Mouse (Mus musculus) small intestine, adult 2 months (tissue): ENCODE measurements around the gene Cmtm2b. TPM values are rescaled to one million over a fixed set of nuclear protein-coding genes. Genes with fewer than 3 reads are reported as not detected.

Source experiments
- H3K27ac ChIP-seq: fragments of 200-500 bp; 2 replicates; pipeline ENCODE4 v1.5.1; 2012; ENCODE audit warnings: low read depth, low read length, control low read depth, inconsistent platforms; ENCODE audit not compliant: insufficient read depth
- H3K27me3 ChIP-seq: fragments of 200-500 bp; 2 replicates; pipeline ENCODE4 v1.6.1; 2012; ENCODE audit warnings: mild to moderate bottlenecking, moderate library complexity, low read length, inconsistent platforms; ENCODE audit not compliant: control insufficient read depth, insufficient read depth
- H3K36me3 ChIP-seq: fragments of 200-500 bp; 2 replicates; pipeline ENCODE4 v1.6.1; 2012; ENCODE audit warnings: mild to moderate bottlenecking, low read length, control low read depth, inconsistent platforms; ENCODE audit not compliant: control insufficient read depth, insufficient read depth
- H3K4me1 ChIP-seq: fragments of 200-500 bp; 2 replicates; pipeline ENCODE4 v1.6.1; 2012; ENCODE audit warnings: low read length, inconsistent platforms, mixed read lengths; ENCODE audit not compliant: control insufficient read depth, insufficient read depth, insufficient read length
- H3K4me3 ChIP-seq: fragments of 200-500 bp; 2 replicates; pipeline ENCODE4 v1.5.1; 2012; ENCODE audit warnings: low read depth, mild to moderate bottlenecking, control low read depth, inconsistent platforms, low read length, moderate library complexity
- CTCF ChIP-seq: fragments of 200-500 bp; IDR thresholded peaks from 2 replicates; pipeline ENCODE4 v1.5.1; 2012; ENCODE audit warnings: low read depth, mild to moderate bottlenecking, control low read depth, inconsistent platforms, low read length, moderate library complexity, mixed read lengths; ENCODE audit not compliant: insufficient replicate concordance, insufficient read length; ENCODE audit errors: extremely low read depth
- POLR2A ChIP-seq: fragments of 200-500 bp; IDR thresholded peaks from 2 replicates; pipeline ENCODE4 v1.6.1; 2012; ENCODE audit warnings: low read depth, mild to moderate bottlenecking, control low read depth, inconsistent platforms, low read length, moderate library complexity
- WGBS: fragments of 180-500 bp; shearing (Covaris S2); methylation state at CpG from one replicate; pipeline ENCODE4 v1.1.7; 2018; 5-methylcytosine and 5-hydroxymethylcytosine counted together
- polyA plus RNA-seq: library from polyadenylated mRNA; depleted of rRNA; stranded (reverse); fragments of >200 nt; gene quantifications from 2 replicates; pipeline ENCODE4 v1.2.3, GENCODE M21; 2012

Gene Cmtm2b
- polyA plus RNA-seq, 1 experiment = not detected

DNA sequence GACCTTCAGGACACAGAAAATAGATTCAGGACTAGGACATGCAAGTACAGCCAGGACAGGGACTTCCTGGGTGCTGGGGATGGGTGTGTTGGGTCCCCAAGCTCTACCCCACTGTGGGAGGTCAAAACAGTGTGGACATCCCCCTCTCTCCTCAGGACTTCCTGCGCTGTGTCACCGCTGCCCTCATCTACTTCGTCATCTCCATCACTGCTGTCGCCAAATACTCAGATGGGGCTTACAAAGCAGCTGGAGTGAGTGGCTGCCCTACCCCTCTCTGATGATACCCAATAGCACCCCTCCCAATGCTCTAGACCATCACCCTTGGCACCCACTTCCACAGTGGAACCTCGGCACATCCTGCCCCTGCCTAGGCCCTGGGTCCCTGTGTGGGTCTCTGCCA lies 22.6 kb downstream of the Cmtm2b start:
- TF ChIP-seq CTCF = no peak
- TF ChIP-seq POLR2A = no peak
- Histone ChIP-seq H3K27ac (no peak overlapping the region), H3K27me3 (no peaks in the 10 kb centered on the region; the same call in 1 of the 2 replicates), H3K36me3 (peaks cover 6% of the 10 kb centered on the region; the same call in 1 of the 2 replicates), H3K4me3 (no peak overlapping the region), H3K4me1 (peaks cover 4% of the 10 kb centered on the region; the same call in 1 of the 2 replicates)
- 91% methylated on average over 5 of the region's 5 CpGs for WGBS

DNA sequence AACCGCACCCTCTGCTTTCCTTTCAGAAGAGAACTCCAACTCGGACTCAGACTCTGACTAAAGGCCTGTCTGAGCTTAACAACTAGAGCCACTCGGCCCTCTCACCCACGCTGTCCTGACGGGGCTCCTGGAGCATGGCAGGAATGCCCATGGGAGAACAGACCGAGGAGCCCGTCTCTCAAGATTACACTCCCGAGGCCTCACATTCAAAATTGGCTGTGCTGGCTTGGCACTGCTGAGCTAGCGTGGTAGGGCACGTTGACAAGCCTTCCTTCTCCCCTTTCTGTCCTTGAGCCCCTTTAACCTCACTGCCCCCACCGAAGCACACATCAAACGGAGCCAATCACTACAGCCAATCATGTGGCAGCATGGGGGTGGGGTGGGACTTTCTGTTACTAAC lies 24.7 kb downstream of the Cmtm2b start:
- WGBS = 74% methylated on average over 12 of the region's 12 CpGs
- no peaks in the 10 kb centered on the region; the same call in 1 of the 2 replicates for H3K4me1 ChIP-seq
- no peak overlapping the region for H3K4me3 ChIP-seq
- peaks cover 6% of the 10 kb centered on the region; the same call in 1 of the 2 replicates for H3K36me3 ChIP-seq
- no peak overlapping the region for H3K27ac ChIP-seq
- no peaks in the 10 kb centered on the region for H3K27me3 ChIP-seq
- TF ChIP-seq CTCF (no peak), POLR2A (no peak)

- Histone ChIP-seq H3K27me3 (no peaks in the 10 kb centered on the region), H3K27ac (no peak overlapping the region), H3K36me3 (peaks cover 6% of the 10 kb centered on the region; the same call in 1 of the 2 replicates), H3K4me3 (no peak overlapping the region), H3K4me1 (no peaks in the 10 kb centered on the region; the same call in 1 of the 2 replicates)
- WGBS = 76% methylated on average over 5 of the region's 5 CpGs
- TF ChIP-seq POLR2A (no peak), CTCF (no peak)
These were observed 26.9 kb downstream of the Cmtm2b start for GRCm38 (mm10) chr8:104348971-104349370.

- no peak for TF ChIP-seq POLR2A
- TF ChIP-seq CTCF = no peak
- H3K4me1 ChIP-seq = no peaks in the 10 kb centered on the region; the same call in 1 of the 2 replicates
- 53% methylated on average over 13 of the region's 13 CpGs for WGBS
These were observed 28.0 kb downstream of the Cmtm2b start for GRCm38 (mm10) chr8:104350047-104350446.

GRCm38 (mm10) chr8:104353186-104353585 lies 31.2 kb downstream of the Cmtm2b start:
- no peaks in the 10 kb centered on the region; the same call in 1 of the 2 replicates for H3K4me1 ChIP-seq
- peaks cover 21% of the 10 kb centered on the region for H3K36me3 ChIP-seq
- no peak overlapping the region for H3K4me3 ChIP-seq
- WGBS = 72% methylated on average over 5 of the region's 5 CpGs
- no peaks in the 10 kb centered on the region for H3K27me3 ChIP-seq
- TF ChIP-seq CTCF (no peak), POLR2A (no peak)
- H3K27ac ChIP-seq = no peak overlapping the region

More at GRCm38 (mm10) chr8:104350047-104350446, 28.0 kb downstream of the Cmtm2b start:
- H3K36me3 ChIP-seq = peaks cover 16% of the 10 kb centered on the region
- no peak overlapping the region for H3K4me3 ChIP-seq
- no peaks in the 10 kb centered on the region for H3K27me3 ChIP-seq
- H3K27ac ChIP-seq = no peak overlapping the region

GRCm38 (mm10) chr8:104354504-104354903 lies 32.5 kb downstream of the Cmtm2b start:
- TF ChIP-seq CTCF (no peak), POLR2A (no peak)
- 86% methylated on average over 10 of the region's 10 CpGs for WGBS
- Histone ChIP-seq H3K36me3 (peaks cover 19% of the 10 kb centered on the region), H3K4me1 (no peaks in the 10 kb centered on the region; the same call in 1 of the 2 replicates), H3K27ac (no peak overlapping the region), H3K4me3 (no peak overlapping the region), H3K27me3 (no peaks in the 10 kb centered on the region)

DNA sequence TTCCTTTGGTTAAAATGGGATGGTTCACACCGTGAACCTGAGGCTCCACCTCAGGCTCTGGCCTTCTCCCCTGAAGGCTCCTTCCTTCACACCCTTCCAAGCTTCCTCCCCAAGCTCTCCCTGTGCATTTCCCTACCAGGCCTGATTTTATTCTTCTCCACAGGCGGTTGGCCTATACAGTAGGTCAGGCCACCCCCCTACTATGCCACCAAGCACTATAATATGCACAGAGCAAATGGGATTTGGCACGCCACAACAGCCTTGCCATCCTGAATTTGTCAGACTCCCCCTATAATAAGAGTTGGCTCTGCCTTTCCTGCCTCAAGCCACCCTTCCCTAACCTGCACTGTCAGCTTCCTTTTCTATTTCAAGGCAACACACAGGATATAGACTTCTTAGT lies 36.6 kb downstream of the Cmtm2b start:
- TF ChIP-seq CTCF = no peak
- TF ChIP-seq POLR2A = no peak
- Histone ChIP-seq H3K4me3 (no peak overlapping the region), H3K4me1 (no peaks in the 10 kb centered on the region), H3K27me3 (no peaks in the 10 kb centered on the region), H3K36me3 (peaks cover 23% of the 10 kb centered on the region), H3K27ac (no peak overlapping the region)
- WGBS = 91% methylated on average over 3 of the region's 3 CpGs
